ENCODE assay signal across 11 mouse cellular contexts in the genomic region with DNA sequence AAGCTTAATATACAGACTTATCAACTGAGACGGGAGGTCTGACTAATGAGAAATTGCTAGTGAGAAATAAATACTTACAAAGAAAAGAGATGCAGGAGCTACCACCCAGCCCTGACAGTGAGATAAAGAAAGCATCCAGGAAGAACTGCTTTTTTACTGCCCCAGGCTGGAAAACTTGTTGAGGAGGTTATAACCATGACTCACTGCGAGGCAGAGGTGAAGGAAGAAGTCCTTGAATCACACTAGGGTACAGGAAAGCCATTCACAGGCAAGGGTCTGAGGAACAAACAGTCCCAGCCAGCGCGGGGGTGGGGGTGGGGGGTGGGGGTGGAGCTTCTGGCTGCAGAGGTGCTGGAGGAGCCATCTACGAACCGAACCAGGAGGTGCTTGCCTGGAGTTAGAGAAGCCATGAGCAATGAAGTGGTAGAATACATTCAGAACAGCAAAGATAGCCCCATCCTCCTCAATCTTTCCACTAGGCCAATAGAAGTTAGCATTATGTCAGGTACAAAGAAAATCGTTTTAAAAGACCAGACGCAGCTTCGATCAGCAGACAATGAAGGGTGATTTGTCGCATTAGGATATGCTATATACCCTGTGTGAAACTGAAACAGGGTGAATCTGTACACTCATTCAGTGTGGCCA. TPM values are rescaled to one million over a fixed set of nuclear protein-coding genes. Genes with fewer than 3 reads are reported as not detected.
DNase-seq lines count a peak whose midpoint lies in the region; ATAC-seq and TF ChIP-seq lines count a peak whose summit lies in the region.
"Had no signal": no experiment of that assay in that cellular context is flagged by ENCODE, and none has a peak within 500 bp of the region (broad histone marks: within the 10 kb centered on the region; RNA-seq: fewer than 3 reads in every experiment).

No protein-coding gene starts in this region.

- no peak overlapping the region for H3K27ac ChIP-seq in hindbrain, embryonic 15.5 days (replicated peaks)
- no peak overlapping the region for H3K27ac ChIP-seq in hindbrain, embryonic 14.5 days
- H3K27ac ChIP-seq in CH12.LX (ENCODE audit: insufficient read depth, low read depth), result no peak overlapping the region

- no peaks in the 10 kb centered on the region for H3K36me3 ChIP-seq in hindbrain, embryonic 15.5 days
- H3K36me3 ChIP-seq in hindbrain, embryonic 14.5 days (replicated peaks; ENCODE audit: control insufficient read depth, insufficient read depth), result no peaks in the 10 kb centered on the region
- no peaks in the 10 kb centered on the region for H3K36me3 ChIP-seq in CH12.LX (replicated peaks in 1 of 2; ENCODE audit: control insufficient read depth in 1 of 2, insufficient read depth in 1 of 2, low read length in 1 of 2)

- TF ChIP-seq RAD21 in CH12.LX (IDR thresholded peaks at IDR 0.05; ENCODE audit: low read depth, low read length), result no peak

- H3K4me2 ChIP-seq in hindbrain, embryonic 15.5 days, result peak overlapping the region; percentile 9; the same call in 1 of the 2 replicates
- H3K4me2 ChIP-seq in hindbrain, embryonic 14.5 days (replicated peaks), result no peak overlapping the region
- peak overlapping the region; percentile 57 for H3K4me2 ChIP-seq in CH12.LX (ENCODE audit: insufficient read depth, low read depth, poor library complexity, severe bottlenecking)

- H3K9me3 ChIP-seq in hindbrain, embryonic 15.5 days, result no peaks in the 10 kb centered on the region
- H3K9me3 ChIP-seq in hindbrain, embryonic 14.5 days (ENCODE audit: control insufficient read depth, low read length), result no peaks in the 10 kb centered on the region
- no peaks in the 10 kb centered on the region for H3K9me3 ChIP-seq in CH12.LX (replicated peaks; ENCODE audit: low read length)

- TF ChIP-seq EP300 in CH12.LX (IDR thresholded peaks at IDR 0.05; ENCODE audit: low read length), result no peak

- TF ChIP-seq CTCF in CH12.LX (conservative IDR thresholded peaks at IDR 0.05 in 1 of 2, IDR thresholded peaks at IDR 0.05 in 1 of 2; ENCODE audit: low read depth in 2 of 2, low read length in 2 of 2), result no peak

- H3K4me1 ChIP-seq in hindbrain, embryonic 15.5 days (replicated peaks), result no peaks in the 10 kb centered on the region
- H3K4me1 ChIP-seq in hindbrain, embryonic 14.5 days (replicated peaks; ENCODE audit: control insufficient read depth, insufficient read depth, low read length), result no peaks in the 10 kb centered on the region
- peaks cover 5 to 12% of the 10 kb centered on the region in 2 experiments; a peak in 3 of 4 replicates for H3K4me1 ChIP-seq in CH12.LX (ENCODE audit: control insufficient read depth in 1 of 2, insufficient read depth in 2 of 2)

- H3K4me3 ChIP-seq in hindbrain, embryonic 15.5 days, result no peak overlapping the region
- H3K4me3 ChIP-seq in hindbrain, embryonic 14.5 days (replicated peaks; ENCODE audit: low read length), result no peak overlapping the region
- peak overlapping the region in 1 of 3 experiments; percentile 15 for H3K4me3 ChIP-seq in CH12.LX (replicated peaks in 1 of 3; ENCODE audit: low read depth in 2 of 3, low read length in 2 of 3, poor library complexity in 1 of 3)

- H3K9ac ChIP-seq in hindbrain, embryonic 15.5 days, result no peak overlapping the region
- H3K9ac ChIP-seq in hindbrain, embryonic 14.5 days, result no peak overlapping the region
- peak overlapping the region; percentile 57 for H3K9ac ChIP-seq in CH12.LX (ENCODE audit: insufficient read depth, low read depth)

- WGBS in hindbrain, embryonic 15.5 days, result 34% methylated on average over 10 of the region's 10 CpGs
- WGBS in hindbrain, embryonic 14.5 days, result 33% methylated on average over 10 of the region's 10 CpGs

- H3K79me2 ChIP-seq in CH12.LX (replicated peaks; ENCODE audit: control insufficient read depth, extremely low read depth, insufficient read depth, poor library complexity, severe bottlenecking), result no peaks in the 10 kb centered on the region

- no peak for ATAC-seq in hindbrain, embryonic 15.5 days (ENCODE audit: low FRiP score, low read depth)
- ATAC-seq in hindbrain, embryonic 14.5 days (ENCODE audit: low FRiP score), result no peak
- peak; percentile 17 for ATAC-seq in granulocyte monocyte progenitor cell, adult 5-6 weeks (replicated peaks; ENCODE audit: poor library complexity, severe bottlenecking)

- H3K27me3 ChIP-seq in hindbrain, embryonic 15.5 days, result no peaks in the 10 kb centered on the region
- H3K27me3 ChIP-seq in hindbrain, embryonic 14.5 days (ENCODE audit: control insufficient read depth, insufficient read depth, low read length), result no peaks in the 10 kb centered on the region
- H3K27me3 ChIP-seq in CH12.LX (replicated peaks), result no peaks in the 10 kb centered on the region

- dilution Hi-C loops in CH12.LX (cut with MboI; ENCODE audit: extremely low pct_ligation_motif_present, extremely low pct_unique_long_range_greater_than_20kb, low sequenced_read_pairs), result no loop called here

- peak; percentile 28 to 61 for DNase-seq in adrenal gland, adult (ENCODE audit: inconsistent age in 2 of 2, low spot score in 1 of 2)
- no peak for DNase-seq in adrenal gland, adult 18-20 months (ENCODE audit: low spot score in 2 of 2)
- DNase-seq in hindbrain, embryonic 14.5 days (ENCODE audit: low spot score), result no peak
- DNase-seq in CH12.LX (ENCODE audit: extremely low read depth), result no peak
- no peak for DNase-seq in right cerebral cortex, postnatal 4 days
- no peak for DNase-seq in thymus, postnatal 4 days
- DNase-seq: cerebellum, adult 11-12 months; gastrocnemius, postnatal 10 days; kidney, postnatal 25 days had no signal

- TF ChIP-seq POLR2A in CH12.LX (IDR thresholded peaks at IDR 0.05; ENCODE audit: low read depth, low read length), result peak; percentile 41; the same call in 1 of the 2 replicates

- in situ Hi-C loops in CH12.LX (cut with MboI; ENCODE audit: low pct_ligation_motif_present, low pct_unique_long_range_greater_than_20kb, low sequenced_read_pairs), result no loop called here

TF ChIP-seq in CH12.LX, 34 proteins besides CTCF, POLR2A, EP300 and RAD21:
- TF ChIP-seq PAX5 (IDR thresholded peaks at IDR 0.05; ENCODE audit: low read length) (no peak), ZMIZ1 (IDR thresholded peaks at IDR 0.05; ENCODE audit: low read depth, low read length) (no peak), CHD1 (IDR thresholded peaks at IDR 0.05; ENCODE audit: low read depth, low read length) (no peak), ZNF384 (IDR thresholded peaks at IDR 0.05; ENCODE audit: low read depth, low read length) (no peak), TBP (conservative IDR thresholded peaks at IDR 0.05; ENCODE audit: low read depth, low read length) (0 out of 2 replicates have a peak, but pooled peaks have one; percentile 12), MYC (IDR thresholded peaks at IDR 0.05; ENCODE audit: low read depth, low read length) (peak; percentile 5; the same call in 1 of the 2 replicates), ELF1 (IDR thresholded peaks at IDR 0.05; ENCODE audit: low read depth, low read length) (no peak), POLR2AphosphoS2 (IDR thresholded peaks at IDR 0.05; ENCODE audit: low read depth, low read length) (no peak)

RNA-seq across cellular contexts. Expression of a gene that starts 30.2 kb away (rescaled TPM):
- total RNA-seq in adrenal gland, adult 18-20 months (2021), result 10 to 100 TPM; 26.6 to 32.8 TPM
- 20.4 and 21.9 TPM in 2 replicates for polyA plus RNA-seq in hindbrain, embryonic 15.5 days (2015; fragmentation: Nextera tagmentation; extraction: Ambion mirVana)
- 13.9 and 17.4 TPM in 2 replicates for polyA plus RNA-seq in hindbrain, embryonic 14.5 days (2014; fragmentation: Nextera tagmentation; extraction: Ambion mirVana)
- total RNA-seq in CH12.LX (2012; rRNA removed), result 22.1 and 26.2 TPM in 2 replicates
- total RNA-seq in CH12.LX (2014; rRNA removed), result 20.6 and 22.1 TPM in 2 replicates
- polyA plus RNA-seq in CH12.LX (2012; ENCODE audit: insufficient read length, low read depth), result 20.7 and 21.6 TPM in 2 replicates
- total RNA-seq in granulocyte monocyte progenitor cell, adult 5-6 weeks (2014; fragmentation: Nextera tagmentation), result 22.8 and 29.6 TPM in 2 replicates
- 30.9 and 33.7 TPM in 2 replicates for total RNA-seq in granulocyte monocyte progenitor cell, adult 5-6 weeks (2017)

Comparison
In these comparisons a context has a peak if more than half of its experiments do, and no peak if none do; other contexts are left out.
1. DNase-seq: peak in adrenal gland, adult (2 of 2); none in adrenal gland, adult 18-20 months (0 of 2), hindbrain, embryonic 14.5 days (single experiment), CH12.LX (single experiment), right cerebral cortex, postnatal 4 days (single experiment) and thymus, postnatal 4 days (single experiment).